Mouse (Mus musculus) hindbrain, postnatal 0 days (tissue): ENCODE data around the gene Mindy4. TPM values are rescaled to one million over a fixed set of nuclear protein-coding genes. Genes with fewer than 3 reads are reported as not detected.

Experiments
- ATAC-seq: fragments of 200-750 bp; cut with Nextera tagmentation; 2 replicates; pipeline ENCODE4 v1.8.0; 2017; ENCODE audit warnings: mild to moderate bottlenecking, moderate TSS enrichment, moderate library complexity
- DNase-seq: peaks from one replicate; pipeline ENCODE4 v3.0.0-alpha.2; 2015; ENCODE audit warnings: low spot score
- H3K27ac ChIP-seq: fragments of 300-500 bp; sonication (generic); 2 replicates; pipeline ENCODE4 v1.5.1; 2014; ENCODE audit warnings: mild to moderate bottlenecking
- H3K27me3 ChIP-seq: fragments of 300-500 bp; sonication (generic); 2 replicates; pipeline ENCODE4 v1.6.1; 2014; ENCODE audit warnings: low read length, mixed read lengths; ENCODE audit not compliant: insufficient read depth
- H3K36me3 ChIP-seq: fragments of 300-500 bp; sonication (generic); 2 replicates; pipeline ENCODE4 v1.6.1; 2014; ENCODE audit warnings: low read length, mixed read lengths; ENCODE audit not compliant: insufficient read depth
- H3K4me1 ChIP-seq: fragments of 300-500 bp; sonication (generic); 2 replicates; pipeline ENCODE4 v1.6.1; 2014; ENCODE audit warnings: antibody characterized with exemption, low read length, mixed read lengths; ENCODE audit not compliant: insufficient read depth
- H3K4me2 ChIP-seq: fragments of 300-500 bp; sonication (generic); 2 replicates; pipeline ENCODE4 v1.6.1; 2014; ENCODE audit warnings: low read depth, mild to moderate bottlenecking, low read length, moderate library complexity, mixed read lengths
- H3K4me3 ChIP-seq: fragments of 300-500 bp; sonication (generic); 2 replicates; pipeline ENCODE4 v1.5.1; 2014; ENCODE audit warnings: low read length
- H3K9ac ChIP-seq: fragments of 300-500 bp; sonication (generic); replicated peaks from 2 replicates; pipeline ENCODE4 v1.6.1; 2014; ENCODE audit warnings: mild to moderate bottlenecking, low read length, moderate library complexity, mixed read lengths
- H3K9me3 ChIP-seq: fragments of 300-500 bp; sonication (generic); 2 replicates; pipeline ENCODE4 v1.6.1; 2016; ENCODE audit warnings: low read length, mixed read lengths
- CTCF ChIP-seq: IDR thresholded peaks from 2 replicates; pipeline ENCODE4 v1.5.1; 2016; ENCODE audit warnings: antibody characterized with exemption, control low read depth, low read depth
- WGBS: fragments of 180-500 bp; shearing (Covaris S2); extraction: QIAGEN DNeasy Blood & Tissue Kit; methylation state at CpG from one replicate; pipeline ENCODE4 v1.1.7; 2014; 5-methylcytosine and 5-hydroxymethylcytosine counted together
- polyA plus RNA-seq: library from polyadenylated mRNA; unstranded; fragments of >200 nt; fragmentation: Nextera tagmentation; extraction: Ambion mirVana; gene quantifications from 2 replicates; pipeline ENCODE4 v1.2.1, GENCODE M21; 2015
- total RNA-seq: library from RNA; depleted of rRNA; stranded (reverse); fragments of >200 nt; gene quantifications from 2 replicates; pipeline ENCODE4 v1.2.3, GENCODE M21; 2014

The Mindy4 gene
- total and polyA plus RNA-seq, 2 experiments from 2014 or later: 8.2 to 11.7 TPM

- Histone ChIP-seq H3K27me3 (no peaks in the 10 kb centered on the region), H3K36me3 (peaks cover 5% of the 10 kb centered on the region; the same call in 1 of the 2 replicates), H3K9me3 (no peaks in the 10 kb centered on the region), H3K27ac (no peak overlapping the region), H3K9ac (no peak overlapping the region), H3K4me2 (no peak overlapping the region), H3K4me1 (no peaks in the 10 kb centered on the region), H3K4me3 (no peak overlapping the region)
- TF ChIP-seq CTCF: no peak
- DNase-seq (no peak), ATAC-seq (no peak)
- 87% methylated on average over 7 of the region's 7 CpGs for WGBS
Observed at GRCm38 (mm10) chr6:55232101-55232500, 28.9 kb downstream of the Mindy4 start.

- H3K27ac ChIP-seq: no peak overlapping the region
- H3K4me2 ChIP-seq: no peak overlapping the region
- no peaks in the 10 kb centered on the region for H3K27me3 ChIP-seq
- DNase-seq: peak; percentile 92
- H3K4me1 ChIP-seq: no peaks in the 10 kb centered on the region
- H3K9me3 ChIP-seq: no peaks in the 10 kb centered on the region
- 59% methylated on average over 3 of the region's 3 CpGs for WGBS
- peak; percentile 83 for ATAC-seq
- H3K36me3 ChIP-seq: peaks cover 5% of the 10 kb centered on the region; the same call in 1 of the 2 replicates
- no peak overlapping the region for H3K4me3 ChIP-seq
- H3K9ac ChIP-seq: no peak overlapping the region
- peak; percentile 88 for TF ChIP-seq CTCF
Observed at GRCm38 (mm10) chr6:55232524-55233264, 29.5 kb downstream of the Mindy4 start.

GRCm38 (mm10) chr6:55233326-55233725, 30.1 kb downstream of the Mindy4 start:
- ATAC-seq (no peak; the same call in 1 of the 2 replicates), DNase-seq (no peak)
- Histone ChIP-seq H3K4me1 (no peaks in the 10 kb centered on the region), H3K4me2 (no peak overlapping the region), H3K9me3 (no peaks in the 10 kb centered on the region), H3K27me3 (no peaks in the 10 kb centered on the region), H3K36me3 (peaks cover 5% of the 10 kb centered on the region; the same call in 1 of the 2 replicates), H3K4me3 (no peak overlapping the region), H3K9ac (no peak overlapping the region), H3K27ac (no peak overlapping the region)
- WGBS: 92% methylated on average over 5 of the region's 5 CpGs
- TF ChIP-seq CTCF: no peak

GRCm38 (mm10) chr6:55234636-55235035, 31.5 kb downstream of the Mindy4 start:
- no peak for TF ChIP-seq CTCF
- Histone ChIP-seq H3K9ac (no peak overlapping the region), H3K9me3 (no peaks in the 10 kb centered on the region), H3K4me1 (no peaks in the 10 kb centered on the region; the same call in 1 of the 2 replicates), H3K4me2 (no peak overlapping the region), H3K27ac (no peak overlapping the region), H3K36me3 (peaks cover 5% of the 10 kb centered on the region; the same call in 1 of the 2 replicates), H3K4me3 (no peak overlapping the region), H3K27me3 (no peaks in the 10 kb centered on the region)
- 85% methylated on average over 6 of the region's 6 CpGs for WGBS
- DNase-seq: no peak
- ATAC-seq: no peak

- Histone ChIP-seq H3K4me1 (no peaks in the 10 kb centered on the region; the same call in 1 of the 2 replicates), H3K9me3 (no peaks in the 10 kb centered on the region), H3K36me3 (peaks cover 5% of the 10 kb centered on the region; the same call in 1 of the 2 replicates), H3K4me2 (no peak overlapping the region), H3K27me3 (no peaks in the 10 kb centered on the region), H3K4me3 (no peak overlapping the region), H3K27ac (no peak overlapping the region), H3K9ac (no peak overlapping the region)
- TF ChIP-seq CTCF: no peak
- ATAC-seq (no peak), DNase-seq (no peak)
- 84% methylated on average over 4 of the region's 4 CpGs for WGBS
Observed at GRCm38 (mm10) chr6:55235733-55236132, 32.5 kb downstream of the Mindy4 start.

GRCm38 (mm10) chr6:55239931-55240330, 36.7 kb downstream of the Mindy4 start:
- Histone ChIP-seq H3K27ac (no peak overlapping the region), H3K4me2 (no peak overlapping the region), H3K36me3 (no peaks in the 10 kb centered on the region), H3K4me1 (no peaks in the 10 kb centered on the region; the same call in 1 of the 2 replicates), H3K9me3 (no peaks in the 10 kb centered on the region), H3K4me3 (no peak overlapping the region), H3K9ac (no peak overlapping the region), H3K27me3 (no peaks in the 10 kb centered on the region)
- no peak for DNase-seq
- WGBS: 60% methylated on average over 8 of the region's 8 CpGs
- TF ChIP-seq CTCF: no peak
- ATAC-seq: no peak
